Mouse (Mus musculus) liver, embryonic 14.5 days (tissue): ENCODE measurements around the gene Ranbp2. TPM values are rescaled to one million over a fixed set of nuclear protein-coding genes. Genes with fewer than 3 reads are reported as not detected.
"Not testable (repeated sequence)": the region's sequence is repeated elsewhere in the genome, so short reads cannot be mapped to it uniquely, and the experiment has no call there.

Experiments used
- ATAC-seq: fragments of 200-750 bp; cut with Nextera tagmentation; 2 replicates; pipeline ENCODE4 v1.8.0; 2017; ENCODE audit warnings: moderate number of reproducible peaks, mild to moderate bottlenecking, moderate library complexity; ENCODE audit not compliant: insufficient read depth
- DNase-seq, 3 experiments: peaks; one replicate each; pipeline ENCODE4 v3.0.0-alpha.2; 2012 to 2013; ENCODE audit warnings: low read depth in 3 of 3, low spot score in 3 of 3
- H3K27ac ChIP-seq: fragments of 300-500 bp; sonication (generic); 2 replicates; pipeline ENCODE4 v1.5.1; 2014; ENCODE audit warnings: moderate library complexity, mild to moderate bottlenecking, control low read depth, inconsistent platforms
- H3K27me3 ChIP-seq: fragments of 300-500 bp; sonication (generic); 2 replicates; pipeline ENCODE4 v1.6.1; 2014; ENCODE audit warnings: mild to moderate bottlenecking, low read length, moderate library complexity; ENCODE audit not compliant: control insufficient read depth, insufficient read depth
- H3K36me3 ChIP-seq: fragments of 300-500 bp; sonication (generic); replicated peaks from 2 replicates; pipeline ENCODE4 v1.6.1; 2014; ENCODE audit warnings: low read depth; ENCODE audit not compliant: control insufficient read depth, insufficient read depth
- H3K4me1 ChIP-seq, 2 experiments: fragments of 200-500 bp in 1 of 2; fragments of 300-500 bp in 1 of 2; sonication (generic) in 1 of 2; replicated peaks; 2 replicates each; pipeline ENCODE4 v1.6.1; 2012 to 2014; ENCODE audit warnings: antibody characterized with exemption in 1 of 2, inconsistent platforms in 1 of 2, low read length in 1 of 2; ENCODE audit not compliant: control insufficient read depth in 2 of 2, insufficient read depth in 2 of 2
- H3K4me2 ChIP-seq: fragments of 300-500 bp; sonication (generic); 2 replicates; pipeline ENCODE4 v1.6.1; 2014; ENCODE audit warnings: low read depth, mild to moderate bottlenecking, control low read depth, moderate library complexity
- H3K4me3 ChIP-seq, 2 experiments: fragments of 200-500 bp in 1 of 2; fragments of 300-500 bp in 1 of 2; sonication (generic) in 1 of 2; 2 replicates each; pipeline ENCODE4 v1.5.1; 2012 to 2014; ENCODE audit warnings: low read depth in 2 of 2, low read length in 2 of 2, mild to moderate bottlenecking in 2 of 2, control low read depth in 1 of 2, inconsistent platforms in 1 of 2, moderate library complexity in 1 of 2; ENCODE audit not compliant: insufficient read depth in 1 of 2
- H3K9ac ChIP-seq: fragments of 300-500 bp; sonication (generic); replicated peaks from 2 replicates; pipeline ENCODE4 v1.6.1; 2014; ENCODE audit warnings: mild to moderate bottlenecking, control low read depth, moderate library complexity
- H3K9me3 ChIP-seq: fragments of 300-500 bp; sonication (generic); 2 replicates; pipeline ENCODE4 v1.6.1; 2016; ENCODE audit warnings: low read length, mixed read lengths; ENCODE audit not compliant: control insufficient read depth
- CTCF ChIP-seq: IDR thresholded peaks from 2 replicates; pipeline ENCODE4 v1.5.1; 2016; ENCODE audit warnings: antibody characterized with exemption, low read depth, control low read depth
- EP300 ChIP-seq: IDR thresholded peaks from 2 replicates; pipeline ENCODE4 v1.6.1; 2016; ENCODE audit warnings: antibody characterized with exemption, low read depth
- WGBS: fragments of 180-500 bp; shearing (Covaris S2); extraction: QIAGEN DNeasy Blood & Tissue Kit; methylation state at CpG from one replicate; pipeline ENCODE4 v1.1.7; 2014; ENCODE audit not compliant: insufficient replicate concordance; 5-methylcytosine and 5-hydroxymethylcytosine counted together
- polyA plus RNA-seq, 2 experiments: library from polyadenylated mRNA; depleted of rRNA in 1 of 2; stranded (reverse) in 1 of 2; unstranded in 1 of 2; fragments of >200 nt; fragmentation: Nextera tagmentation in 1 of 2; extraction: Ambion mirVana in 1 of 2; gene quantifications; 2 replicates each; pipeline versions ENCODE4 v1.2.1 to v1.2.3; 2012 to 2014

Ranbp2 gene
- polyA plus RNA-seq, 2 experiments = 11.1 to 27.2 TPM

- no peak for ATAC-seq
- no peaks in the 10 kb centered on the region for H3K36me3 ChIP-seq
- H3K9ac ChIP-seq = no peak overlapping the region
- H3K27me3 ChIP-seq = no peaks in the 10 kb centered on the region
- H3K4me1 ChIP-seq = no peaks in the 10 kb centered on the region
- H3K4me2 ChIP-seq = no peak overlapping the region
- H3K4me3 ChIP-seq = no peak overlapping the region
- H3K27ac ChIP-seq = no peak overlapping the region
- 76% methylated on average over 10 of the region's 10 CpGs for WGBS
- H3K9me3 ChIP-seq = no peaks in the 10 kb centered on the region
- no peak for DNase-seq
- TF ChIP-seq CTCF = no peak
- TF ChIP-seq EP300 = no peak
Observed at GRCm38 (mm10) chr10:58530896-58531790, 84.4 kb downstream of the Ranbp2 start.

- Histone ChIP-seq H3K9ac (no peak overlapping the region), H3K4me2 (no peak overlapping the region), H3K36me3 (no peaks in the 10 kb centered on the region), H3K27me3 (no peaks in the 10 kb centered on the region), H3K4me1 (no peaks in the 10 kb centered on the region), H3K4me3 (no peak overlapping the region), H3K27ac (no peak overlapping the region), H3K9me3 (no peaks in the 10 kb centered on the region)
- ATAC-seq (no peak), DNase-seq (no peak)
- no peak for TF ChIP-seq EP300
- no peak for TF ChIP-seq CTCF
- 75% methylated on average over 2 of the region's 2 CpGs for WGBS
Observed at GRCm38 (mm10) chr10:58532177-58532576, 85.5 kb downstream of the Ranbp2 start.

GRCm38 (mm10) chr10:58536276-58536675 lies 89.6 kb downstream of the Ranbp2 start:
- not testable (repeated sequence) for H3K4me1 ChIP-seq, DNase-seq, H3K4me3 ChIP-seq, ATAC-seq, H3K27ac ChIP-seq, H3K27me3 ChIP-seq, H3K9me3 ChIP-seq, H3K36me3 ChIP-seq, H3K4me2 ChIP-seq, H3K9ac ChIP-seq
- WGBS = 75% methylated on average over 5 of the region's 5 CpGs

DNA sequence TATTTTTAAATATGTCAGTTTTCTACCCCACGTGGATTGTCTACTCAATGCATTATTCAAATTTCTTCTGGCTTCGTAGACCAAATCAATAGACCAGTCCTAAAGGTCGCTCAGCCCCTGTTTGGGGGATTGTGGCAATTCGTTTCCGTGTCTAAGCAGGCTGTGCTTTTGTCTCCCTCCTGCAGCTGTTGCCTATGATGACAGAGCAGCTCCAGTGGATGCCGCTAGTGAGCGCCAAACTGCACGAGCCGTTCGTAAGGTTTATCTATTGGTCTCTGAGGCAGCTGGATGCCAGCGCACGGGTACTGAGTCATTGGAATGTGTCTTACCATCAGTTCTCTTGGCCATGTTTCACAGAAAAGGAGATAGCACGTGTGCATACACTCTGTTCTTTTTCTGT lies 93.9 kb downstream of the Ranbp2 start:
- Histone ChIP-seq H3K4me2 (no peak overlapping the region), H3K27ac (no peak overlapping the region), H3K36me3 (no peaks in the 10 kb centered on the region), H3K9ac (no peak overlapping the region), H3K27me3 (no peaks in the 10 kb centered on the region), H3K4me3 (no peak overlapping the region), H3K9me3 (no peaks in the 10 kb centered on the region), H3K4me1 (no peaks in the 10 kb centered on the region)
- no peak for ATAC-seq
- TF ChIP-seq EP300 (no peak), CTCF (no peak)
- no peak for DNase-seq
- 71% methylated on average over 13 of the region's 13 CpGs for WGBS

Other genes starting within 250 kb of the Ranbp2 start
- not detected in 2 replicates for gene AW822073, start 222.0 kb upstream of the Ranbp2 start, polyA plus RNA-seq (2012; rRNA removed)
- not detected in 2 replicates for gene AW822073, start 222.0 kb upstream of the Ranbp2 start, polyA plus RNA-seq (2014; fragmentation: Nextera tagmentation; extraction: Ambion mirVana)
- gene Duxf3, start 214.2 kb upstream of the Ranbp2 start, polyA plus RNA-seq (2012; rRNA removed) = not detected in 2 replicates
- gene Duxf3, start 214.2 kb upstream of the Ranbp2 start, polyA plus RNA-seq (2014; fragmentation: Nextera tagmentation; extraction: Ambion mirVana) = not detected in 2 replicates
- gene Gm4981, start 210.2 kb upstream of the Ranbp2 start, polyA plus RNA-seq (2012; rRNA removed) = not detected in 2 replicates
- gene Gm4981, start 210.2 kb upstream of the Ranbp2 start, polyA plus RNA-seq (2014; fragmentation: Nextera tagmentation; extraction: Ambion mirVana) = not detected in 2 replicates
- 5.8 and 9.4 TPM in 2 replicates for gene Gcc2, start 191.4 kb upstream of the Ranbp2 start, polyA plus RNA-seq (2012; rRNA removed)
- gene Gcc2, start 191.4 kb upstream of the Ranbp2 start, polyA plus RNA-seq (2014; fragmentation: Nextera tagmentation; extraction: Ambion mirVana) = 20.1 and 20.6 TPM in 2 replicates
- 14.4 and 20.9 TPM in 2 replicates for gene Lims1, start 123.5 kb upstream of the Ranbp2 start, polyA plus RNA-seq (2012; rRNA removed)
- 69.0 and 77.5 TPM in 2 replicates for gene Lims1, start 123.5 kb upstream of the Ranbp2 start, polyA plus RNA-seq (2014; fragmentation: Nextera tagmentation; extraction: Ambion mirVana)
- gene Ccdc138, start 51.0 kb downstream of the Ranbp2 start, polyA plus RNA-seq (2012; rRNA removed) = 0.64 and 1.3 TPM in 2 replicates
- 1.6 and 2.1 TPM in 2 replicates for gene Ccdc138, start 51.0 kb downstream of the Ranbp2 start, polyA plus RNA-seq (2014; fragmentation: Nextera tagmentation; extraction: Ambion mirVana)
- not detected in 2 replicates for gene Edar, start 228.7 kb downstream of the Ranbp2 start, polyA plus RNA-seq (2012; rRNA removed)
- not detected in 2 replicates for gene Edar, start 228.7 kb downstream of the Ranbp2 start, polyA plus RNA-seq (2014; fragmentation: Nextera tagmentation; extraction: Ambion mirVana)